Mouse (Mus musculus): ENCODE results near the gene Mxd4.

- no peak for TF ChIP-seq POLR2A (IDR thresholded peaks at IDR 0.05; ENCODE audit: low read depth, low read length)
- no peak for TF ChIP-seq CTCF (IDR thresholded peaks at IDR 0.05; ENCODE audit: borderline replicate concordance, insufficient read depth, low read length)
Measured at GRCm38 (mm10) chr5:34185791-34186190, 1.7 kb downstream of the Mxd4 start.

Measured in embryonic fibroblast, embryonic 13.5 days (primary cell).